Mouse (Mus musculus) limb, embryonic 15.5 days (tissue): Measurements from ENCODE around the gene Cend1. TPM values are rescaled to one million over a fixed set of nuclear protein-coding genes. Genes with fewer than 3 reads are reported as not detected.

ENCODE experiments used
- ATAC-seq: fragments of 200-750 bp; cut with Nextera tagmentation; 2 replicates; pipeline ENCODE4 v1.8.0; 2017; ENCODE audit warnings: low read depth, moderate TSS enrichment; ENCODE audit not compliant: insufficient number of reproducible peaks, low FRiP score, low TSS enrichment
- H3K27ac ChIP-seq: fragments of 300-500 bp; sonication (generic); 2 replicates; pipeline ENCODE4 v1.5.1; 2015; ENCODE audit warnings: moderate library complexity, mild to moderate bottlenecking, inconsistent platforms
- H3K27me3 ChIP-seq: fragments of 300-500 bp; sonication (generic); 2 replicates; pipeline ENCODE4 v1.6.1; 2015; ENCODE audit warnings: inconsistent platforms
- H3K36me3 ChIP-seq: fragments of 300-500 bp; sonication (generic); 2 replicates; pipeline ENCODE4 v1.6.1; 2015; ENCODE audit warnings: inconsistent platforms
- H3K4me1 ChIP-seq: fragments of 300-500 bp; sonication (generic); 2 replicates; pipeline ENCODE4 v1.6.1; 2015; ENCODE audit warnings: inconsistent platforms
- H3K4me2 ChIP-seq: fragments of 300-500 bp; sonication (generic); 2 replicates; pipeline ENCODE4 v1.6.1; 2015; ENCODE audit warnings: mild to moderate bottlenecking, inconsistent platforms
- H3K4me3 ChIP-seq: fragments of 300-500 bp; sonication (generic); 2 replicates; pipeline ENCODE4 v1.5.1; 2015; ENCODE audit warnings: mild to moderate bottlenecking, inconsistent platforms
- H3K9ac ChIP-seq: fragments of 300-500 bp; sonication (generic); 2 replicates; pipeline ENCODE4 v1.6.1; 2015; ENCODE audit warnings: inconsistent platforms
- H3K9me3 ChIP-seq: fragments of 300-500 bp; sonication (generic); 2 replicates; pipeline ENCODE4 v1.6.1; 2016; ENCODE audit warnings: inconsistent platforms
- WGBS: fragments of 180-500 bp; shearing (Covaris S2); methylation state at CpG from one replicate; pipeline ENCODE4 v1.1.7; 2015; 5-methylcytosine and 5-hydroxymethylcytosine counted together
- polyA plus RNA-seq: library from polyadenylated mRNA; unstranded; fragments of >200 nt; fragmentation: Nextera tagmentation; extraction: Ambion mirVana; gene quantifications from 2 replicates; pipeline ENCODE4 v1.2.1, GENCODE M21; 2015

The Cend1 gene
- polyA plus RNA-seq, 1 experiment from 2014 or later: 1.9 TPM

- no peak overlapping the region for H3K9ac ChIP-seq
- peaks cover 64% of the 10 kb centered on the region for H3K4me1 ChIP-seq
- no peak overlapping the region for H3K4me3 ChIP-seq
- 76% methylated on average over 6 of the region's 6 CpGs for WGBS
- H3K27me3 ChIP-seq: no peaks in the 10 kb centered on the region
- H3K9me3 ChIP-seq: no peaks in the 10 kb centered on the region
- H3K27ac ChIP-seq: no peak overlapping the region
- no peak overlapping the region for H3K4me2 ChIP-seq
- peaks cover 38% of the 10 kb centered on the region for H3K36me3 ChIP-seq
- no peak for ATAC-seq
These were observed 3.6 kb upstream of the Cend1 start for GRCm38 (mm10) chr7:141432741-141433516.

- Histone ChIP-seq H3K4me1 (peaks cover 59% of the 10 kb centered on the region), H3K36me3 (peaks cover 38% of the 10 kb centered on the region), H3K9ac (no peak overlapping the region), H3K4me3 (no peak overlapping the region), H3K9me3 (no peaks in the 10 kb centered on the region), H3K4me2 (no peak overlapping the region), H3K27ac (no peak overlapping the region), H3K27me3 (no peaks in the 10 kb centered on the region)
- WGBS: 83% methylated on average over 8 of the region's 8 CpGs
- no peak for ATAC-seq
These were observed 2.9 kb upstream of the Cend1 start for GRCm38 (mm10) chr7:141432186-141432611.

- Histone ChIP-seq H3K4me2 (no peak overlapping the region), H3K9ac (no peak overlapping the region), H3K27ac (no peak overlapping the region), H3K36me3 (peaks cover 38% of the 10 kb centered on the region), H3K4me1 (peaks cover 53% of the 10 kb centered on the region), H3K9me3 (no peaks in the 10 kb centered on the region), H3K27me3 (no peaks in the 10 kb centered on the region), H3K4me3 (no peak overlapping the region)
- WGBS: 92% methylated on average over 19 of the region's 19 CpGs
- ATAC-seq: no peak
These were observed 2.3 kb upstream of the Cend1 start for GRCm38 (mm10) chr7:141431434-141432185.

GRCm38 (mm10) chr7:141430585-141431240, 1.4 kb upstream of the Cend1 start:
- H3K4me1 ChIP-seq: peaks cover 45% of the 10 kb centered on the region
- no peak overlapping the region for H3K9ac ChIP-seq
- H3K4me2 ChIP-seq: no peak overlapping the region
- H3K27me3 ChIP-seq: no peaks in the 10 kb centered on the region
- no peak overlapping the region for H3K4me3 ChIP-seq
- peaks cover 38% of the 10 kb centered on the region for H3K36me3 ChIP-seq
- WGBS: 91% methylated on average over 9 of the region's 9 CpGs
- H3K27ac ChIP-seq: no peak overlapping the region
- no peaks in the 10 kb centered on the region for H3K9me3 ChIP-seq
- no peak for ATAC-seq

- 62% methylated on average over 9 of the region's 9 CpGs for WGBS
- Histone ChIP-seq H3K27me3 (no peaks in the 10 kb centered on the region), H3K9me3 (no peaks in the 10 kb centered on the region), H3K4me2 (no peak overlapping the region), H3K4me1 (peaks cover 39% of the 10 kb centered on the region), H3K9ac (no peak overlapping the region), H3K36me3 (peaks cover 38% of the 10 kb centered on the region), H3K27ac (no peak overlapping the region), H3K4me3 (no peak overlapping the region)
- ATAC-seq: no peak
These were observed 721 bp upstream of the Cend1 start for GRCm38 (mm10) chr7:141429840-141430584.

GRCm38 (mm10) chr7:141428701-141429100, 590 bp downstream of the Cend1 start:
- 53% methylated on average over 5 of the region's 5 CpGs for WGBS
- no peak for ATAC-seq
- no peaks in the 10 kb centered on the region for H3K9me3 ChIP-seq
- no peak overlapping the region for H3K27ac ChIP-seq
- H3K36me3 ChIP-seq: peaks cover 35% of the 10 kb centered on the region
- peaks cover 26% of the 10 kb centered on the region for H3K4me1 ChIP-seq
- no peaks in the 10 kb centered on the region for H3K27me3 ChIP-seq
- no peak overlapping the region for H3K9ac ChIP-seq
- peak overlapping the region; percentile 19; the same call in 1 of the 2 replicates for H3K4me3 ChIP-seq
- H3K4me2 ChIP-seq: peak overlapping the region; percentile 38

- Histone ChIP-seq H3K4me3 (no peak overlapping the region), H3K27ac (no peak overlapping the region), H3K36me3 (peaks cover 21% of the 10 kb centered on the region), H3K4me1 (peaks cover 11% of the 10 kb centered on the region), H3K4me2 (no peak overlapping the region), H3K27me3 (no peaks in the 10 kb centered on the region), H3K9ac (no peak overlapping the region), H3K9me3 (no peaks in the 10 kb centered on the region)
- WGBS: 82% methylated on average over 12 of the region's 12 CpGs
- no peak for ATAC-seq
These were observed 2.2 kb downstream of the Cend1 start for GRCm38 (mm10) chr7:141426948-141427730.

GRCm38 (mm10) chr7:141423811-141424210, 5.5 kb downstream of the Cend1 start:
- Histone ChIP-seq H3K27me3 (no peaks in the 10 kb centered on the region), H3K4me2 (no peak overlapping the region), H3K4me3 (no peak overlapping the region), H3K9ac (no peak overlapping the region), H3K36me3 (no peaks in the 10 kb centered on the region), H3K27ac (no peak overlapping the region), H3K4me1 (no peaks in the 10 kb centered on the region), H3K9me3 (no peaks in the 10 kb centered on the region)
- 67% methylated on average over 4 of the region's 4 CpGs for WGBS
- ATAC-seq: no peak

GRCm38 (mm10) chr7:141420030-141420702, 9.1 kb downstream of the Cend1 start:
- H3K4me1 ChIP-seq: no peaks in the 10 kb centered on the region
- H3K4me3 ChIP-seq: no peak overlapping the region
- no peaks in the 10 kb centered on the region for H3K9me3 ChIP-seq
- 80% methylated on average over 9 of the region's 9 CpGs for WGBS
- no peaks in the 10 kb centered on the region for H3K36me3 ChIP-seq
- no peak overlapping the region for H3K27ac ChIP-seq
- H3K9ac ChIP-seq: no peak overlapping the region
- ATAC-seq: no peak
- no peaks in the 10 kb centered on the region for H3K27me3 ChIP-seq
- H3K4me2 ChIP-seq: no peak overlapping the region

GRCm38 (mm10) chr7:141418970-141419369, 10.3 kb downstream of the Cend1 start:
- H3K27ac ChIP-seq: no peak overlapping the region
- no peak overlapping the region for H3K9ac ChIP-seq
- H3K9me3 ChIP-seq: no peaks in the 10 kb centered on the region
- 33% methylated on average over 7 of the region's 7 CpGs for WGBS
- no peak for ATAC-seq
- no peaks in the 10 kb centered on the region for H3K36me3 ChIP-seq
- H3K27me3 ChIP-seq: no peaks in the 10 kb centered on the region
- no peak overlapping the region for H3K4me2 ChIP-seq
- H3K4me1 ChIP-seq: peaks cover 4% of the 10 kb centered on the region; the same call in 1 of the 2 replicates
- no peak overlapping the region for H3K4me3 ChIP-seq
